Mouse (Mus musculus) cerebellum, postnatal 25 days (tissue): Measurements from ENCODE around the gene Ppp3ca.

ENCODE experiments used
- DNase-seq, 2 experiments: peaks; one replicate each; pipeline ENCODE4 v3.0.0; 2021; ENCODE audit warnings: mixed read lengths in 2 of 2

Ppp3ca gene

DNA sequence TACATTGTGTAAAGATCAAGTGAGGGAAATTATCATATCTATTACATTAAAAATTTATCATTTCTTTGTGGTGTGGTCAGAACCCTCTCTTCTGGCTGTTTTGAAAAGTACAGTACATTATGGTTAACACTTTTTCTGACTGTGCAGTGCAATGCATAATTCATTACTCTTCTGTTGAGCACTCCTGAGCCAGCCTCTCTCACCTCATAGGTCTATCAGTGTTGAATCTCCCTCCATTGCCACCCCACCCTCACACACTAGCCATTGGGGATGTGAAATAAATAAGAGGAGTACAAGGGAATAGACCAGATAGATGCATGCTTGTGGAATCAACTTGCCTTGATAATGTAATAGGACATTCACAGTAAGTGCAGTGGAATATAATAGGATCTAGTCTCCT, 194.4 kb downstream of the Ppp3ca start:
- DNase-seq = no peak

GRCm38 (mm10) chr3:136865176-136865859, 195.4 kb downstream of the Ppp3ca start:
- no peak for DNase-seq

DNA sequence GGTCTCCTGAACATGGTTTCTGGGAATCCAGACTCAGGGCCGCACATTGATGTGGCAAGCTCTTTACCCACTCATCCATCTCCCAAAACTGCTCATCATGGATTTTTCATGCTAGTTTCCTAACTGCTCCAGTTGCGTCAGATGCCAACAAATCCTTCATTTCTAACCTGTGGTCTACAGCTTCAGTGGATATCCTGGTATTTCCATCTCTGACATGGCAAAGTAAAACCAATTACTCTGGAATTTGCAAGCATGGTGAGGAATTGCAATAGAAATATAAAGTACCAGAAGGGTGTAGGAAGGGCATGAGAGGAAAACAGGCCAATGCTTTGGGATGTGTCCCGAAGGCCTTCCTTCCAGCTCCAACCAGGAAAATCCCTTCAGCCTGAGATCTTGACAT, 196.2 kb downstream of the Ppp3ca start:
- DNase-seq = no peak

DNA sequence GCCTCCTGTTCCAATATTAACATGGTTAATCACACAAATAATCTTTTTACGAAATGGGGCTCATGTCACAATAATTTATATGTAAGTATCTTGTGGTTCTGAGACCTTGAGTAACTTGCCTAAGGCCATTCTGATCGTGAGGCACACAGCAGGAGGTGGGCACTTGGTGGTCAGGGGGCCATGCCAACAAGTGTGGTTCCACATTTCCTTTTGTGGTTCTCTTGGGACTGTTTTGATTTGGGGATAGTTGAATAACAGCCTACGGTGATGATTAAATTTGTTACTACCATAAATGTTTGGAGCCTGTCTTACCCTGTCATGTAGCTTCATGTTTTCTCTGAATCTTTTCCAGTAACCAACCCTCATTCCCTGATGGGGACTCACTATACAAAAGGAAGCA, 196.6 kb downstream of the Ppp3ca start:
- DNase-seq = no peak

DNA sequence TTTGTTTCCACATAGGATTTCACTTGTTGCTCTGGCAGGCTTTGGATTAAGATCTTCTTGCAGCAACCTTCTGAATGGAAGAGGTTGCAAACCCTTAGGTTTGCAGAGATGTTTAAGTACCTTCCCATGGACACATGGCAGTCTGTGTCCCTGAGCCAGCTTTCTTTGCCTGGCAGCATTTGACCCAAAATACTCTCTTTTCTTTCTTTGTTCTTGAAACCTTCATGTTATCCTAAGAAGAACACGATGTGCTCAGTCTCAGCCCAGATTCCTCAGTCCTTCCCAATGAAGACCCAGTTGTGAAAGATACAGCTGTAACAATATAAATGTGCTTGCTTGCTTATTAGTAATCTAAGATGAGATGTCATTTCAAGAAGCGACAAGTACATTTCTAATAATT, 197.4 kb downstream of the Ppp3ca start:
- DNase-seq = no peak

GRCm38 (mm10) chr3:136871772-136872532, 202.0 kb downstream of the Ppp3ca start:
- peak; percentile 30 to 44 for DNase-seq

DNA sequence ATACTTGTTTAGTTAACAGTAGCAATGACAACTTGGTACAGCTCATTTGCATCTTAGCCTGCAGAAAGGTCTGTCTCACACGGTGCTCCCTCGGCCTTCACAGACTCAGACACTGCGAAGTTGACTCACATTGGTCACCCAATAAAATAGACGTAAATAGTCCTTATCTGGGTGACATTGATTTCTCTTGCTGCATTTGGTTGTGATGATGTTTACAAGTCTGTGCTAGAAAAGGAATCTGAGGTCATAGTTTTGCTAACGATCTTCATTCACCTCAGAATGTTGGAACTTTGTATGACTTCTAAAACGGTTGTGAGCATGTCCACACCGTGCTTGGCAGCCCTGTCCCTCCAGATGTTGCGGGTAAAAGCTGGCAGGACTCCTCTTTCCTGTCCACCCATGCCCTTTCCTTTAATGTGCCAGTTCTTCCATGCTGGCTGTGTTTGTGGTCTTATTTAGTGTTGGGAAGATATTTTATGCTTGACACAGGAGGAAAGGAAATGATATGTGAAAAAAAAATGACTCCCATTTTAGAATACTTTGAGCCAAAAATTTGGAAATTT, 202.7 kb downstream of the Ppp3ca start:
- DNase-seq = no peak

DNA sequence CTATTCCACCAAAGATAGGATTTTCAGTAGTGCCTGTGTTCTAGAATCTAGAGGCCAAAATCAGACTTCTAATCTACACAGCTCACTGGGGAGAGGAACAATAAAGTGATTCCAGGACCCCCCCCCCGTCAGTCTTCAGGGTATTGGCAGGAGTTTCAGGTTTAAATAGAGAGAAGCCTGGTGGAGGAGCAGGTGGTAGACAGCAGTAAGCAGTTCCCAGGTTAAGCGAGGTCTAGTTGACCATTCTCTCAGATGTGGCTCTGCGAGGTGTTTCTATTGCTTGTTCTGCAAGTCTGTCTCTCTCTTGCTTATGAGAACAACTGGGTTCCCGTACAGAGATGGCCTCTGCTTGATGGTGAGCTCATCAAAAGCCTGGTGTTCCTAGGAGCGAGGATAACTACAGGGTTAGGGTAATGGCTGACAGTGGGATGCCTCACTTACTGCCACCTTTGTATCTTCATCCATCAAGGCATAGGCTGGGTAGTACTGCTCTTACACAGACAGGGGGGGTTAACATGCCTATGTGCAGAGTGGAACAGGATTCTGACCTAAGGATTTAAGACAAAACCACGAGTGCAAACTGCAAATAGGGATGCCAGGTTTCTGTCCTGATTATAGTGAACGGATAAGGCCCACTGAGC, 204.0 kb downstream of the Ppp3ca start:
- peak in 1 of 2 experiments; percentile 29 for DNase-seq

GRCm38 (mm10) chr3:136874566-136874965, 204.6 kb downstream of the Ppp3ca start:
- DNase-seq = no peak

DNA sequence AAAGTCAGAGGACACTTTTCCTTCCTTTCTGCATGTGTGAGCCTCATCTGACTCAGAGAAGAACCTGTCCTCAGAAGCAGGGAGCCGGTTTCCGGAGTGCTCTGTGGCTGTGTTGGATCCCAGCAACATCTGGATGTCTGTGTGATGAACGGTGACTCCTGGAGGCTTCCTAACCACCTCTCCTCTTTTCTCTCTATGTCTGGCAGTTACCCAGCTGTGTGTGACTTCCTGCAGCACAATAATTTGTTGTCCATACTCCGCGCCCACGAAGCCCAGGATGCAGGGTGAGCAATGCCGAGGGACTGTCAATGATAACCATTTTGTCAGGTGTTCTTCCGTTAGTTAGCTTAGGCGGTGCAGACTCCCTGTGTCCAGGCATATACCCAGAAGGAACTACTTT, 217.8 kb downstream of the Ppp3ca start:
- DNase-seq = no peak

DNA sequence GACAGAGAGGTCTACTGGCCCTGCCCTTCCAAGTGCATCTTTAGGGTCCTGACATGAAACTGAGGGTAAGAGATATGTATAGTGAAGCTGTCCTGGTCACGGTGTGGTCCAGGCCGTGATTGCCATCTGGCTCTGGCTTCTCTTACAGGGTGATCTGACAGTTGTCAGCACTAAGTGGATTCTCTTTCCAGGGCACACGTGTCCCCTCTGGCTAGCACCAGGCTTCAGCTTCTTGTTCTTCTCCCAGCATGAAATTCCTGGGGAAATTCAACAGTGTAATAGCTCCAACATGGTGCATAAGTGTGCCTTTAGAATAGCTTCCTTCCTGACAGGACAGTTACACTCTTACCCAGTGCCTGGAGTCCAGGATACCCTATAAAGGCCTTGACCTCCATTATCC, 222.2 kb downstream of the Ppp3ca start:
- peak in 1 of 2 experiments; percentile 30 for DNase-seq

DNA sequence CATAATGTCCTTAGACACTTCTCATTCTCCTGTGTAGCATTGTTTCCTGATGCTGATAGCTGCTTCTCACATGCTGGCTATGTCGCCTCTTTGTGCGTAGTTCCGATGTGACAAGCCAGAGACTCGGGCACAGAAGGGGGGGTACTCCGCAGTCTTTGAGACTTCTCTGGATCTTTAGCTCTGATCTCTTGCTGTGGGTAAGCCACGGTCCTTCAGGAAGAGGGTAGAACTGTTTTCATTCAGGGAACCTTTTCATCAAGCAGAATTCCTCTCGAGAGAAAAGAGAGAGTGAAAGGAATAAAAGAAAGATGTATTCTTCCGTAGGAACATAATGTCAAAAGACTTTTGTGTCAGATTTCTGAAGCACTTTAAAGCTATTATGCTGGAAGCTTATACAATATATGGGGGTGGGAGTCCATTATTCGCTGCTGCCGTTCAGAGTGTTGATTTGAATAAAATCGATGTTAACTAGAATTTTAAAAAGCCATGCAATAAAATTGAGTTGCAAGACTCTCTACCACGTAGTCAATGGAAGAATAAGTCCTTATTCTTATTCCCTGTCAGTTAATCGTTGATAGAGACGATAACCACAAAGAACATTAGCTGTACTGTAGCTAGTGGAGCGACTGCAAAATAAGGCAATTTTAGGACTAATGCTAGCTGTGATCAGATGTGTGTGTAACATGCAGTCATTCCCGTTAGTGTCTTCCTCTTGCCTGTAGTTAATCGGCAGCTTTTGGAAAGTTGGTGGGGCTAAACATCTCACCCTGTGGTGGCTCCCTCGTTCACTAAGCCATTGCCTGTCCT, 223.9 kb downstream of the Ppp3ca start:
- no peak for DNase-seq

DNA sequence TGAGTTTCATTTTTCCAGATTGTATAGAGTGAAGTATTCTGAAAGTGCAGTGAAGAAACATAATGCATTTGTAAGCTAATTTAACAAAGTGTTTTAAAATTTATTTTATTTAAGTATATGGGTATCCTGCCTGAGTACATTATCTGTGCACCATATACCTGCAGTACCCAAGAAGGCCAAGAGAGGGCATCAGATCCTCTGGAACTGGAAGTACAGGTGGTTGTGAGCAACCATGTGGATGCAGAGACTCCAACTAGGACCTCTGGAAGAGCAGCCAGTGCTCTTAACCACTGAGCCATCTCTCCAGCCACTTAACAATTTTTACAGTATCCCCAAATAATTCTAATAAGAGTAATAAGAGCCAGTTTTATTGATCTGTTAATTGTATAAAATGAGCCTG, 225.6 kb downstream of the Ppp3ca start:
- DNase-seq = peak in 1 of 2 experiments; percentile 55

DNA sequence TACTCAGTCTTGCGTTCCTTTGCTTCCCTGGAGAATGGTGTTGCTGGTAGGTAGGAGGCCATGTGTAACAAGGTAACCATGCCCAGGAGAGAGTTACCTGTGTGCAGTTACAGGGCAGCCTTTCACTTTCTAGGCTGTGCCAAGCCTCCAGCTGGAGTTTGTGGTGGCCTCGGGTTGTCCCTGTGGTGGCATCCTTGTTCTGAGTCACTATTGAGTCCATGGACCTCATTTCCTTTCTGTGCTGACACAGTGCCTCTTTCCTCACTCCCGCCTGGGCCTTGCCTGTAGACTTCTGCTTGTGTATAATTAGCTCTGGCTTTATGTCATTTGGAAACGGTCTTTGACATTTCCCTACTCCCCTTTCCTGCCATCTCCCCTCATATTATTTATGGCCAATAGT, 226.4 kb downstream of the Ppp3ca start:
- DNase-seq = peak in 1 of 2 experiments; percentile 46

- DNase-seq = no peak
These were observed 229.8 kb downstream of the Ppp3ca start for GRCm38 (mm10) chr3:136899744-136900143.

- DNase-seq = peak in 1 of 2 experiments; percentile 45
These were observed 231.1 kb downstream of the Ppp3ca start for GRCm38 (mm10) chr3:136900986-136901385.

- DNase-seq = no peak
These were observed 232.9 kb downstream of the Ppp3ca start for GRCm38 (mm10) chr3:136902776-136903175.

- DNase-seq = peak in 1 of 2 experiments; percentile 47
These were observed 235.7 kb downstream of the Ppp3ca start for GRCm38 (mm10) chr3:136905577-136905976.

DNA sequence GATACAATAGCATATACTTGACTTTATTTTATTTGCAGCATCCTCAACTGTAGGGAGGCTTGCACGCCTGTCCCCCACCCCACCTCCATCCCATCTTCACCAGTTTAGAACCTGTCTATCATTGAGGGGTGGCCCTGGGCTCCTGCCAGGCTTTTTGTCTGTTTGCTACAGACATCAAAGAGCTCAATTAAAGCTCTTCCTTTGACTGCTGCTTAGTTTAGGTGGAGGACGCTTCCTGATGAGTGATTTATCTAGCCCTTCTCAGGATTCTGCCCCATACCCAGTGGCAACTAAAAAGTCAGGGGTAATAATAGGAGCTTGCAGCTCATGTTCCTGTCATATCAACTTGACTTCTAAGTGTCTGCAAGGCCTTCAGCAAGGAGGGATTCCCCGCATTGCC, 239.6 kb downstream of the Ppp3ca start:
- DNase-seq = no peak

DNA sequence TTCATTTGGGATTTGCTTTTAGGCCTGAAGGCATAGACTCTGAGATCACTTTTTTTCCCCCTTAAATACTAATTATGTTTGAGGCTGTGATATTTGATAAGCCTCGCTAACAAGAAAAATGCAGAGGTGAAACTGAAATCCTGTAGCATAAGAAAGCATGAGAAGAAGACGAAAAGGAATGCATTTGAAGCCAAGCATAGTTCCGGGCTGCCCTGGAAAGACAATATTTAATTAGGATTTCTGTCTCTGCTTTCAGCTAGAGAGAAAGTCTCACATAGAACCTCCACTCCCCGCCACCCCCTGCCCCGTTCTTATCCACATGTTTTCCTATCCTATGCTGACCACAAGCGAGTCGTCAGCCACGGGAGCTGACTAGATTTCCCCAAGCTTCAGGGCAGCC, 241.4 kb downstream of the Ppp3ca start:
- DNase-seq = no peak

- DNase-seq = peak; percentile 45 to 49
These were observed 247.2 kb downstream of the Ppp3ca start for GRCm38 (mm10) chr3:136917080-136917479.

GRCm38 (mm10) chr3:136933071-136933470, 263.1 kb downstream of the Ppp3ca start:
- peak; percentile 41 to 48 for DNase-seq
